Mouse (Mus musculus) small intestine, adult 2 months (tissue): Measurements from ENCODE around the gene Dek.

Experiments used
- CTCF ChIP-seq: fragments of 200-500 bp; IDR thresholded peaks from 2 replicates; pipeline ENCODE4 v1.5.1; 2012; ENCODE audit warnings: low read depth, mild to moderate bottlenecking, control low read depth, inconsistent platforms, low read length, moderate library complexity, mixed read lengths; ENCODE audit not compliant: insufficient replicate concordance, insufficient read length; ENCODE audit errors: extremely low read depth
- POLR2A ChIP-seq: fragments of 200-500 bp; IDR thresholded peaks from 2 replicates; pipeline ENCODE4 v1.6.1; 2012; ENCODE audit warnings: low read depth, mild to moderate bottlenecking, control low read depth, inconsistent platforms, low read length, moderate library complexity

DNA sequence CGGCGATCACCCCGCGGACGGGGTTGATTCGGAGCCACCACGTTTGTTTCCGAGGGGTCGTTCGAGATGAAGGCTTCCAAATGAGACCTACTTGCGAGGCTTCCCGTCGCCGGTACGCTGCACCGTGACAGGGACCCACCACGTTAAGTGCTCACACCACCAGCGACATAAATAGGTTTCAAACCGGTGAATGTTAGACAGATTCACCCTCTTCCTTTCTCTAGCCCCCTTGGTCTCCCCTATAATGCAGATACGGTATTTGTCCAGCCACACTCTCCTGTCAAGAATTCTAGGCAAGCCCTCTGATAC, 533 bp upstream of the Dek start:
- no peak for TF ChIP-seq CTCF
- TF ChIP-seq POLR2A = no peak
